Mouse (Mus musculus): ENCODE measurements at regions not wholly inside any gene's neighbourhood (a gene's known extent, or its start where the extent isn't known, plus 50 kb on each side); places are given as distances from the start of the nearest gene placed in this dataset.

DNA sequence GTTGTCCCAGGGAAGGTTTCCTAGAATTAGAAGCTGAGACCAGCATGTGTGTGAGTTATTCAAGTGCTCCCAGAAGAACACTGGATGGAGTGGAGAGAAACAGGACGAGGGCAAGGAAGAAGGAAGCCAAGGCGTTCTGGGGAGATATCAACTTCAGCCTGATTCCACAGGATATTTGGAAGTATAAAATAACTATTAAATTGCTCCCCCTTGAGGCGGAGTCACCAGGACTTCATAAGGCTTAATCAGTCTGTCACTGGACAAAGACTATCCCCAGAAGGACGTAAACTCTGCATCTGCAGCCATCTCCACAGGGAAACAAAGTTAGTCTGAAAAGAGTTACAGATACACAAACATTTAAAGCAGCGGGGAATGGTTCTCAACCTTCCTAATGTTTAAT is 103.9 kb upstream of the Mb21d2 start:
- no peak for TF ChIP-seq CTCF (IDR thresholded peaks at IDR 0.05; ENCODE audit: low read depth, low read length)
- TF ChIP-seq EP300 (IDR thresholded peaks at IDR 0.05; ENCODE audit: insufficient read depth, low read depth, low read length): no peak

All from ES-Bruce4 (cell line).